27 mouse cellular contexts compared by ENCODE assay signal in the genomic region with DNA sequence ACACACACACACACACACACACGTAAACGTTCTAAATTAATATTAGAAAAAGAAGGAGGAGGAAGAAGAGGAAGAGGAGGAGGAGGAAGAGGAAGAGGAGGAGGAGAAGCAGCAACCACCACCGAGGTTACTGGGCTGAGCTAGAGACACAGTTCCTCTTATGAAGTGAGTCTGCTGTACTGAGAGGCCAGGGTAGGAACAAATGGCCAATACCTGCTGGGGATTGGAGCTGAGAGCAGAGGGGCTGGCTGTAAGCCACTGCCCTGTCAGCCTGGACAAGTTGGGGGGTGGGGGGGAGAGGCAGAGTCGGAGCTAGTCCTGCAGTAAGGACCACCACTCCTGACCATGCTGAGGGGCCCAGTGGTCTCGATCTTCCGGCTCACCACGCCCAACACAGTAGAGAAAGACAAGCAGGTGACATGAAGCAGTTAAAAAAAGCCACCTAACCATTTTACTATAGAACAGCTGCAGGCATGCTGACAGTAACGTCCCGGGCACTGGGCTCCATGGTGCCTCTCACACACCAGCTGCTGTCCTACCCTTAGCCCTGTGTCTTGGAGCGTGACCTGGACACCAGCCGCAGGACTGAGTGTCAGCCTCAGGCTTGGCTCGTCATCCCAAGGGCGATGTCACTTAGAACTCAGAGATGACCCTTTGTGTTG. TPM values are rescaled to one million over a fixed set of nuclear protein-coding genes. Genes with fewer than 3 reads are reported as not detected.
DNase-seq lines count a peak whose midpoint lies in the region; ATAC-seq and TF ChIP-seq lines count a peak whose summit lies in the region.
"Had no signal": no experiment of that assay in that cellular context is flagged by ENCODE, and none has a peak within 500 bp of the region (broad histone marks: within the 10 kb centered on the region; RNA-seq: fewer than 3 reads in every experiment).

No protein-coding gene starts in this region.

- no peak for TF ChIP-seq EP300 in MEL (IDR thresholded peaks at IDR 0.05; ENCODE audit: low read depth in 1 of 2, low read length in 2 of 2)
- no peak for TF ChIP-seq EP300 in liver, postnatal 0 days (IDR thresholded peaks at IDR 0.05; ENCODE audit: low read depth)

- no peak overlapping the region for H3K9ac ChIP-seq in liver, embryonic 13.5 days
- H3K9ac ChIP-seq in liver, embryonic 12.5 days: no peak overlapping the region
- no peak overlapping the region for H3K9ac ChIP-seq in MEL (ENCODE audit: control insufficient read depth, low read depth, low read length, poor library complexity, severe bottlenecking)
- H3K9ac ChIP-seq in liver, postnatal 0 days (replicated peaks): no peak overlapping the region
- H3K9ac ChIP-seq: heart, embryonic 13.5 days; limb, embryonic 12.5 days; lung, embryonic 14.5 days had no signal

- ATAC-seq in liver, embryonic 13.5 days (ENCODE audit: low read depth): no peak
- ATAC-seq in liver, embryonic 12.5 days: no peak
- ATAC-seq in liver, postnatal 0 days: peak; percentile 43
- ATAC-seq: forebrain, embryonic 16.5 days; midbrain, embryonic 16.5 days had no signal

- 48% methylated on average over 13 of the region's 13 CpGs for WGBS in liver, embryonic 13.5 days (ENCODE audit: insufficient replicate concordance)
- WGBS in liver, embryonic 12.5 days (ENCODE audit: insufficient replicate concordance): 55% methylated on average over 13 of the region's 13 CpGs
- WGBS in liver, postnatal 0 days (ENCODE audit: insufficient replicate concordance): 58% methylated on average over 13 of the region's 13 CpGs
- 85% methylated on average over 12 of the region's 13 CpGs for WGBS in kidney, adult 2 months

- H3K27me3 ChIP-seq in liver, embryonic 13.5 days: no peaks in the 10 kb centered on the region
- H3K27me3 ChIP-seq in liver, embryonic 12.5 days (replicated peaks): no peaks in the 10 kb centered on the region
- H3K27me3 ChIP-seq in MEL (ENCODE audit: control insufficient read depth in 1 of 2, insufficient read depth in 2 of 2, low read length in 2 of 2): no peaks in the 10 kb centered on the region
- H3K27me3 ChIP-seq in liver, postnatal 0 days (ENCODE audit: insufficient read depth, low read length): no peaks in the 10 kb centered on the region
- H3K27me3 ChIP-seq in kidney, adult 2 months (replicated peaks; ENCODE audit: control insufficient read depth, insufficient read depth, low read length): no peaks in the 10 kb centered on the region
- H3K27me3 ChIP-seq: heart, embryonic 13.5 days; hindbrain, embryonic 12.5 days; limb, embryonic 12.5 days had no signal

- no peak overlapping the region for H3K4me3 ChIP-seq in liver, embryonic 13.5 days (replicated peaks)
- no peak overlapping the region for H3K4me3 ChIP-seq in liver, embryonic 12.5 days
- no peak overlapping the region for H3K4me3 ChIP-seq in MEL (ENCODE audit: control insufficient read depth in 1 of 2, insufficient read depth in 1 of 2, low read depth in 2 of 2, low read length in 2 of 2)
- no peak overlapping the region for H3K4me3 ChIP-seq in liver, postnatal 0 days (ENCODE audit: low read depth, low read length)
- no peak overlapping the region for H3K4me3 ChIP-seq in kidney, adult 2 months (ENCODE audit: insufficient read depth, low read depth, low read length)
- H3K4me3 ChIP-seq: forebrain, embryonic 10.5 days; heart, adult 2 months; heart, embryonic 13.5 days; hindbrain, embryonic 12.5 days; limb, embryonic 12.5 days; midbrain, embryonic 10.5 days had no signal

- TF ChIP-seq POLR2A in MEL (IDR thresholded peaks at IDR 0.05; ENCODE audit: control insufficient read depth in 1 of 2, insufficient read depth in 1 of 2, low read depth in 1 of 2, low read length in 2 of 2, poor library complexity in 1 of 2): no peak
- no peak for TF ChIP-seq POLR2A in kidney, adult 2 months (IDR thresholded peaks at IDR 0.05; ENCODE audit: low read depth, low read length)

- no peaks in the 10 kb centered on the region for H3K79me2 ChIP-seq in MEL (ENCODE audit: control insufficient read depth, insufficient read depth, low read length, poor library complexity)

- TF ChIP-seq RAD21 in MEL (IDR thresholded peaks at IDR 0.05; ENCODE audit: low read depth, low read length): no peak

- no peaks in the 10 kb centered on the region for H3K36me3 ChIP-seq in liver, embryonic 13.5 days
- 0 out of 2 replicates have a peak, but pooled peaks cover 11% of the 10 kb centered on the region for H3K36me3 ChIP-seq in liver, embryonic 12.5 days
- no peaks in the 10 kb centered on the region for H3K36me3 ChIP-seq in MEL (ENCODE audit: control insufficient read depth in 1 of 2, insufficient read depth in 2 of 2, low read length in 2 of 2)
- peaks cover 4% of the 10 kb centered on the region; the same call in 1 of the 2 replicates for H3K36me3 ChIP-seq in liver, postnatal 0 days (replicated peaks; ENCODE audit: insufficient read depth, low read length)
- H3K36me3 ChIP-seq in kidney, adult 2 months (ENCODE audit: control insufficient read depth, insufficient read depth, low read length): no peaks in the 10 kb centered on the region

- no peak for DNase-seq in liver, embryonic 13.5 days
- DNase-seq in 416B (ENCODE audit: low read depth) (peak; percentile 45), MEL (ENCODE audit: low read depth, low spot score) (peak; percentile 50)
- no peak for DNase-seq in liver, postnatal 0 days
- DNase-seq in urinary bladder, postnatal 4 days (ENCODE audit: low spot score in 2 of 2): no peak
- DNase-seq in kidney, adult 2 months: no peak
- DNase-seq in heart, adult 18-20 months: no peak
- DNase-seq: adrenal gland, postnatal 10 days; cerebellum, adult 9-10 months; gastrocnemius, postnatal 14 days; heart, adult 2 months; heart, postnatal 14 days; kidney, postnatal 25 days; layer of hippocampus, postnatal 36 days; lung, embryonic 14.5 days; right cerebral cortex, postnatal 4 days; thymus, adult 18-20 months; thymus, postnatal 36 days had no signal

- no peaks in the 10 kb centered on the region for H3K4me1 ChIP-seq in liver, embryonic 13.5 days (replicated peaks)
- H3K4me1 ChIP-seq in liver, embryonic 12.5 days: peaks cover 8% of the 10 kb centered on the region
- no peaks in the 10 kb centered on the region; a peak in 1 of 4 replicates for H3K4me1 ChIP-seq in MEL (ENCODE audit: control insufficient read depth in 1 of 2, insufficient read depth in 2 of 2, low read length in 2 of 2)
- peaks cover 13% of the 10 kb centered on the region for H3K4me1 ChIP-seq in liver, postnatal 0 days (ENCODE audit: insufficient read depth)
- no peaks in the 10 kb centered on the region for H3K4me1 ChIP-seq in kidney, adult 2 months (ENCODE audit: control insufficient read depth, insufficient read depth, low read length)
- H3K4me1 ChIP-seq: limb, embryonic 12.5 days had no signal

- no peak for TF ChIP-seq CTCF in MEL (IDR thresholded peaks at IDR 0.05 in 2 of 3, conservative IDR thresholded peaks at IDR 0.05 in 1 of 3; ENCODE audit: control insufficient read depth in 1 of 3, insufficient read depth in 1 of 3, low read depth in 2 of 3, low read length in 3 of 3, poor library complexity in 1 of 3, severe bottlenecking in 1 of 3)
- TF ChIP-seq CTCF in liver, postnatal 0 days (IDR thresholded peaks at IDR 0.05; ENCODE audit: low read depth): no peak
- no peak for TF ChIP-seq CTCF in kidney, adult 2 months (conservative IDR thresholded peaks at IDR 0.05; ENCODE audit: insufficient read depth, insufficient read length, low read depth, low read length)

- no peak overlapping the region for H3K4me2 ChIP-seq in liver, embryonic 13.5 days
- H3K4me2 ChIP-seq in liver, embryonic 12.5 days: no peak overlapping the region
- H3K4me2 ChIP-seq in liver, postnatal 0 days (ENCODE audit: low read depth, low read length): peak overlapping the region; percentile 35; the same call in 1 of the 2 replicates
- H3K4me2 ChIP-seq: heart, embryonic 13.5 days; hindbrain, embryonic 12.5 days; limb, embryonic 12.5 days; lung, embryonic 14.5 days had no signal

- no peaks in the 10 kb centered on the region for H3K9me3 ChIP-seq in liver, embryonic 13.5 days (replicated peaks)
- no peaks in the 10 kb centered on the region for H3K9me3 ChIP-seq in liver, embryonic 12.5 days (replicated peaks)
- H3K9me3 ChIP-seq in MEL (replicated peaks; ENCODE audit: insufficient read depth, low read length): no peaks in the 10 kb centered on the region
- H3K9me3 ChIP-seq in liver, postnatal 0 days (ENCODE audit: low read length): no peaks in the 10 kb centered on the region
- H3K9me3 ChIP-seq: forebrain, embryonic 10.5 days; heart, embryonic 13.5 days; hindbrain, embryonic 12.5 days; limb, embryonic 12.5 days; midbrain, embryonic 10.5 days had no signal

- H3K27ac ChIP-seq in liver, embryonic 13.5 days: peak overlapping the region; percentile 58
- no peak overlapping the region for H3K27ac ChIP-seq in liver, embryonic 12.5 days
- H3K27ac ChIP-seq in MEL (ENCODE audit: control insufficient read depth, low read depth, low read length): no peak overlapping the region
- peak overlapping the region; percentile 64 for H3K27ac ChIP-seq in liver, postnatal 0 days (ENCODE audit: low read depth)
- no peak overlapping the region for H3K27ac ChIP-seq in kidney, adult 2 months (ENCODE audit: insufficient read depth, low read depth, low read length)
- H3K27ac ChIP-seq: heart, adult 2 months; heart, embryonic 13.5 days; hindbrain, embryonic 12.5 days; limb, embryonic 12.5 days; midbrain, embryonic 10.5 days had no signal

RNA-seq across cellular contexts. Expression of gene Aatk, which starts 17.2 kb away (rescaled TPM):
- 0.32 and 0.39 TPM in 2 replicates for polyA plus RNA-seq in liver, embryonic 13.5 days (2015; fragmentation: Nextera tagmentation; extraction: Ambion mirVana)
- 0.37 and 0.49 TPM in 2 replicates for polyA plus RNA-seq in liver, embryonic 12.5 days (2016; fragmentation: Nextera tagmentation; extraction: Ambion mirVana)
- 0.04 TPM in 1 of 2 replicates, not detected in the other for total RNA-seq in MEL (2012; rRNA removed)
- polyA plus RNA-seq in MEL (2012; ENCODE audit: insufficient read depth in 1 of 2, insufficient read length in 2 of 2, low read depth in 1 of 2, low replicate concordance in 2 of 2, missing spikeins in 1 of 2): not detected
- polyA plus RNA-seq in liver, postnatal 0 days (2015; fragmentation: Nextera tagmentation; extraction: Ambion mirVana): 0.72 and 0.89 TPM in 2 replicates
- polyA plus RNA-seq in kidney, adult 2 months (2012; rRNA removed): 5.1 and 6.8 TPM in 2 replicates
- 1 to 10 TPM; 3.8 to 4.3 TPM for total RNA-seq in heart, adult 18-20 months (2021)
- polyA plus RNA-seq: C2C12 had no signal

RNA-seq across cellular contexts. Expression of gene Cep131, which starts 22.5 kb away (rescaled TPM):
- 4.8 and 5.1 TPM in 2 replicates for polyA plus RNA-seq in liver, embryonic 13.5 days (2015; fragmentation: Nextera tagmentation; extraction: Ambion mirVana)
- polyA plus RNA-seq in liver, embryonic 12.5 days (2016; fragmentation: Nextera tagmentation; extraction: Ambion mirVana): 10.5 and 11.4 TPM in 2 replicates
- total RNA-seq in MEL (2012; rRNA removed): 17.6 and 21.6 TPM in 2 replicates
- 10 to 100 TPM in 1 of 2 experiments, not detected in 1; 26.6 TPM for polyA plus RNA-seq in MEL (2012; ENCODE audit: insufficient read depth in 1 of 2, insufficient read length in 2 of 2, low read depth in 1 of 2, low replicate concordance in 2 of 2, missing spikeins in 1 of 2)
- 3.1 and 3.9 TPM in 2 replicates for polyA plus RNA-seq in liver, postnatal 0 days (2015; fragmentation: Nextera tagmentation; extraction: Ambion mirVana)
- polyA plus RNA-seq in kidney, adult 2 months (2012; rRNA removed): 5.8 and 6.8 TPM in 2 replicates
- total RNA-seq in heart, adult 18-20 months (2021): 10 to 100 TPM in 1 of 2 experiments, 1 to 10 TPM in 1; 6.5 to 10.5 TPM

RNA-seq across cellular contexts. Expression of gene Tepsin, which starts 34.4 kb away (rescaled TPM):
- polyA plus RNA-seq in liver, embryonic 13.5 days (2015; fragmentation: Nextera tagmentation; extraction: Ambion mirVana): 5.2 and 6.9 TPM in 2 replicates
- polyA plus RNA-seq in liver, embryonic 12.5 days (2016; fragmentation: Nextera tagmentation; extraction: Ambion mirVana): 9.3 and 11.3 TPM in 2 replicates
- total RNA-seq in MEL (2012; rRNA removed): 12.6 and 16.6 TPM in 2 replicates
- 10 to 100 TPM in 1 of 2 experiments, not detected in 1; 14.3 TPM for polyA plus RNA-seq in MEL (2012; ENCODE audit: insufficient read depth in 1 of 2, insufficient read length in 2 of 2, low read depth in 1 of 2, low replicate concordance in 2 of 2, missing spikeins in 1 of 2)
- 3.8 and 4.2 TPM in 2 replicates for polyA plus RNA-seq in liver, postnatal 0 days (2015; fragmentation: Nextera tagmentation; extraction: Ambion mirVana)
- 28.5 and 35.6 TPM in 2 replicates for polyA plus RNA-seq in kidney, adult 2 months (2012; rRNA removed)
- 1 to 10 TPM; 5.9 to 8.2 TPM for total RNA-seq in heart, adult 18-20 months (2021)

RNA-seq across cellular contexts. Expression of gene Ndufaf8, which starts 34.6 kb away (rescaled TPM):
- 46.5 and 52.1 TPM in 2 replicates for polyA plus RNA-seq in liver, embryonic 13.5 days (2015; fragmentation: Nextera tagmentation; extraction: Ambion mirVana)
- polyA plus RNA-seq in liver, embryonic 12.5 days (2016; fragmentation: Nextera tagmentation; extraction: Ambion mirVana): 64.4 and 68.1 TPM in 2 replicates
- 99.2 and 120 TPM in 2 replicates for total RNA-seq in MEL (2012; rRNA removed)
- polyA plus RNA-seq in MEL (2012; ENCODE audit: insufficient read depth in 1 of 2, insufficient read length in 2 of 2, low read depth in 1 of 2, low replicate concordance in 2 of 2, missing spikeins in 1 of 2): 10 to 100 TPM in 1 of 2 experiments, not detected in 1; 77.6 TPM
- polyA plus RNA-seq in liver, postnatal 0 days (2015; fragmentation: Nextera tagmentation; extraction: Ambion mirVana): 63.4 and 65.4 TPM in 2 replicates
- 77.7 and 79.3 TPM in 2 replicates for polyA plus RNA-seq in kidney, adult 2 months (2012; rRNA removed)
- total RNA-seq in heart, adult 18-20 months (2021): 10 to 100 TPM; 85.2 to 94.9 TPM

Comparison
In these comparisons a context has a peak if more than half of its experiments do, and no peak if none do; other contexts are left out.
1. H3K27ac ChIP-seq: peak in liver, embryonic 13.5 days (single experiment) and liver, postnatal 0 days (single experiment); none in liver, embryonic 12.5 days (single experiment), MEL (single experiment) and kidney, adult 2 months (single experiment).
2. DNase-seq: peak in 416B (single experiment) and MEL (single experiment); none in liver, embryonic 13.5 days (single experiment), liver, postnatal 0 days (single experiment), urinary bladder, postnatal 4 days (0 of 2), kidney, adult 2 months (single experiment) and heart, adult 18-20 months (0 of 2).